Mouse (Mus musculus) midbrain, embryonic 15.5 days (tissue): ENCODE results near the gene Shank2. TPM values are rescaled to one million over a fixed set of nuclear protein-coding genes. Genes with fewer than 3 reads are reported as not detected.

ENCODE experiments used
- ATAC-seq: fragments of 200-750 bp; cut with Nextera tagmentation; replicated peaks from 2 replicates; pipeline ENCODE4 v1.8.0; 2017; ENCODE audit warnings: moderate TSS enrichment
- H3K27ac ChIP-seq: fragments of 300-500 bp; sonication (generic); 2 replicates; pipeline ENCODE4 v1.5.1; 2015; ENCODE audit warnings: mild to moderate bottlenecking, inconsistent platforms
- H3K27me3 ChIP-seq: fragments of 300-500 bp; sonication (generic); replicated peaks from 2 replicates; pipeline ENCODE4 v1.6.1; 2015; ENCODE audit warnings: inconsistent platforms
- H3K36me3 ChIP-seq: fragments of 300-500 bp; sonication (generic); replicated peaks from 2 replicates; pipeline ENCODE4 v1.6.1; 2015; ENCODE audit warnings: inconsistent platforms
- H3K4me1 ChIP-seq: fragments of 300-500 bp; sonication (generic); 2 replicates; pipeline ENCODE4 v1.6.1; 2015; ENCODE audit warnings: inconsistent platforms
- H3K4me2 ChIP-seq: fragments of 300-500 bp; sonication (generic); 2 replicates; pipeline ENCODE4 v1.6.1; 2015; ENCODE audit warnings: inconsistent platforms, mild to moderate bottlenecking, moderate library complexity
- H3K4me3 ChIP-seq: fragments of 300-500 bp; sonication (generic); 2 replicates; pipeline ENCODE4 v1.5.1; 2015; ENCODE audit warnings: mild to moderate bottlenecking, inconsistent platforms
- H3K9ac ChIP-seq: fragments of 300-500 bp; sonication (generic); 2 replicates; pipeline ENCODE4 v1.6.1; 2015; ENCODE audit warnings: mild to moderate bottlenecking, inconsistent platforms
- H3K9me3 ChIP-seq: fragments of 300-500 bp; sonication (generic); 2 replicates; pipeline ENCODE4 v1.6.1; 2016; ENCODE audit warnings: inconsistent platforms
- WGBS: fragments of 180-500 bp; shearing (Covaris S2); methylation state at CpG from one replicate; pipeline ENCODE4 v1.1.7; 2015; ENCODE audit warnings: mixed read lengths; 5-methylcytosine and 5-hydroxymethylcytosine counted together
- polyA plus RNA-seq: library from polyadenylated mRNA; unstranded; fragments of >200 nt; fragmentation: Nextera tagmentation; extraction: Ambion mirVana; gene quantifications from 2 replicates; pipeline ENCODE4 v1.2.1, GENCODE M21; 2015

Shank2 gene
- polyA plus RNA-seq, 1 experiment from 2014 or later: 10.5 TPM

DNA sequence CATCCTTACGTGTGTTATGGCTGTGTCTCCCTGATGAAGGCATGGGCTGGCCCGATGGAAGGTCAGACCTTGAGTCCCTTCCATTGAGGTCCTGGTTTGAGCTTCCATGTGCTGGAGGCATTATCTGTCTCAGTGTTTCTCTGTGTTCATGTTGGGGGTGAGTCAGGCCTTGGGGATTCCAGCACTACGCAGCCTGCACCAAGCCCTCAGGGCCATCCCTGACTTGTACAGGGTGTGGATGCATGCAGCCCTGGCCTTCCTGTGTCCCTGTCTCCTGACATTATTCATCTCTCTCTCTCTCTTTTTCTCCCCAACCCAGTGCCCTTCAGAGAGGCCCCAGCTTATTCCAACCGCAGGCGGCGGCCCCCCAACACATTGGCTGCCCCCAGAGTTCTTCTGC is 177.7 kb downstream of the Shank2 start:
- 95% methylated on average over 6 of the region's 6 CpGs for WGBS
- no peak for ATAC-seq
- H3K4me2 ChIP-seq: no peak overlapping the region
- H3K4me3 ChIP-seq: no peak overlapping the region
- no peaks in the 10 kb centered on the region for H3K9me3 ChIP-seq
- H3K36me3 ChIP-seq: no peaks in the 10 kb centered on the region
- H3K4me1 ChIP-seq: peaks cover 33% of the 10 kb centered on the region
- no peak overlapping the region for H3K9ac ChIP-seq
- no peak overlapping the region for H3K27ac ChIP-seq
- no peaks in the 10 kb centered on the region; the same call in 1 of the 2 replicates for H3K27me3 ChIP-seq

DNA sequence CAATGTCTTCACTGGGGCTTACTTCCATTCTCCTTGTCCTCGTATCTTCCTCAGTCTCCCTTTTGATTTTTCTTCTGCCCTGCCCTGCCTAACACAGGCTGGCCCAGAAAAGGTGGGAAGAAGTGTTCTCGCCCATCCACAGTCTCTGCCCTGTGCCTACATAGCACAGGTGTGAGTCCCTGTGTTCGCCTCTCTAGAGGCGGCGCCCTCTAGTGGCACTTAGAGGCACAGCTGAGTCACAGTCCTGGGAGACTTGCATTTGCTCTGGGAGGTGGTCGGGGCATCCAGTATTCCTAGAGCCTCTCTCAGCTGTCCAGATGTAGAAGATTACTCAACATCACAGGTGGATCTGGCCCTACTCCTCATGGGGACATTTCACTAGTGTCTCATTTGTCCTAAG is 179.2 kb downstream of the Shank2 start:
- H3K9ac ChIP-seq: no peak overlapping the region
- no peak overlapping the region for H3K4me2 ChIP-seq
- H3K27ac ChIP-seq: no peak overlapping the region
- 0 out of 2 replicates have a peak, but pooled peaks have one; percentile 39 for ATAC-seq
- no peaks in the 10 kb centered on the region; the same call in 1 of the 2 replicates for H3K27me3 ChIP-seq
- H3K36me3 ChIP-seq: no peaks in the 10 kb centered on the region
- no peak overlapping the region for H3K4me3 ChIP-seq
- H3K4me1 ChIP-seq: peaks cover 19% of the 10 kb centered on the region
- 19% methylated on average over 6 of the region's 6 CpGs for WGBS
- H3K9me3 ChIP-seq: no peaks in the 10 kb centered on the region

DNA sequence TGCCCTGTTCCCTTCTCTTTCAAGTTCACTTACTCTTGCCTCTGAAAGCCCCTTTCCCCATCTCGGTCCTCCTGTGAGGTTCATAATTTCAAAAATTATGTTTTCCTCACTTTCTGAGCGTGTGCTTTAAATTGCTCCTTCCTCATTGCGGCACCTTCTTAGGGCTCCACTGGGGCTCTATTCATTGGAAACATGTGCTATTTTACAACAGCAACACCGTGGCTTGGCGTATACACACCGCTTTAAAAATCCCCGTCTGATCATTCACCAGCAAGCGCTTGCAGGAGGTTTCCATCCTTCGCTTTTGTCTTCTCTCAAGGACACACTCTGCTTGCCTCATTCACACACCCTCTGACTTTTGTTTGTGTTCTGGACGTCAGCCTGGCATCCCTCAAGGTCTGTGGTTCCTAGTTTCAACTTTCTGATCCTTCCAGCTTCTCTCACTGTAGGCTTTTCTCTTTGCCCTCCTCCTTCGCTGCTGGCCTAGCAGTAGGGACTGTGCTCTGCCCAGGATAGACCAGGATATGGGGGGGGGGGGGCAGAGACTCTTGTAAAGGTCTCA is 186.2 kb downstream of the Shank2 start:
- Histone ChIP-seq H3K27ac (no peak overlapping the region), H3K9me3 (no peaks in the 10 kb centered on the region), H3K4me2 (no peak overlapping the region), H3K4me1 (no peaks in the 10 kb centered on the region), H3K27me3 (no peaks in the 10 kb centered on the region), H3K9ac (no peak overlapping the region), H3K4me3 (no peak overlapping the region), H3K36me3 (no peaks in the 10 kb centered on the region)
- ATAC-seq: no peak
- 64% methylated on average over 11 of the region's 11 CpGs for WGBS

DNA sequence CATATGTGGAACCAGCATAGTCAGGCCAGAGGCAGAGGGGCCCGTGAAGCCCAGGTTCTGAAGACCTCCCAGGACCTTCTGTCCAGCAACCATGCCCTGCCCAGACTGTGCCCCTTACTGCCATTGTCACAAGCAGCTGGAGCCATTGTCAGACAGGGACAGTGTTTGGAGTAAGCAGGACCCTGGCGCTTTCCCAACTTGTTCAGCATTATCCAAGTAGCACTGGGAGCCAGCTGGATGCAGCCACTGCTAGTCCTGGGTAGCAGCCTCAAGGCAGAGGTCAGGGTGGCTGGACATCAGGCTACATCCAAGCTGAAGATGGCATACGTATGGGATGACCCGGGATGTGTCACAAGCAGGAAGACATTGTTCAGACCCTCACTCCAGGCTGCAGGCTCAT is 187.7 kb downstream of the Shank2 start:
- no peaks in the 10 kb centered on the region for H3K27me3 ChIP-seq
- no peak overlapping the region for H3K4me3 ChIP-seq
- no peaks in the 10 kb centered on the region for H3K9me3 ChIP-seq
- no peaks in the 10 kb centered on the region for H3K4me1 ChIP-seq
- WGBS: 83% methylated on average over 4 of the region's 4 CpGs
- no peak overlapping the region for H3K9ac ChIP-seq
- no peak for ATAC-seq
- H3K4me2 ChIP-seq: no peak overlapping the region
- no peak overlapping the region for H3K27ac ChIP-seq
- no peaks in the 10 kb centered on the region for H3K36me3 ChIP-seq

DNA sequence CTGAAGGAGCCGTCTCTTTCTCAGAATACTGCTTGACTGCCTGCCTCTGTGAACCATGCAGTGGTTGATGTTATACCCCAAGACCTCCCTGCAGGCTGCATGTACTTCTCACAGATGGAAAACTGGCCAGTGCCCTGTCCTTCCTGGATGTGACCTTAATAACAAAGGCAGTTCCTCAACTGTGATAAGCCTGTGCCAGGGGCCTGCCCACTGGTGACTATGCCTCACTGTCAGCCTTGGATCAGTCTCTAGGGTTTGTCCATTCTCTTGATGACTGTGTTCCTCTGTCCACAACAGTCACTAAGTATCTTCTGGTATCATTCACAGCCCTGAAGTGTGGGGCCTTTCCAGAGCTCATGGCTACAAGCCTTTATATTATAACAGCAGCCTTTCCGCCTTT is 196.8 kb downstream of the Shank2 start:
- Histone ChIP-seq H3K4me3 (no peak overlapping the region), H3K9ac (no peak overlapping the region), H3K4me2 (no peak overlapping the region), H3K36me3 (no peaks in the 10 kb centered on the region), H3K4me1 (peaks cover 9% of the 10 kb centered on the region), H3K27me3 (no peaks in the 10 kb centered on the region), H3K9me3 (no peaks in the 10 kb centered on the region), H3K27ac (no peak overlapping the region)
- no peak for ATAC-seq
- 92% methylated on average over 2 of the region's 2 CpGs for WGBS

DNA sequence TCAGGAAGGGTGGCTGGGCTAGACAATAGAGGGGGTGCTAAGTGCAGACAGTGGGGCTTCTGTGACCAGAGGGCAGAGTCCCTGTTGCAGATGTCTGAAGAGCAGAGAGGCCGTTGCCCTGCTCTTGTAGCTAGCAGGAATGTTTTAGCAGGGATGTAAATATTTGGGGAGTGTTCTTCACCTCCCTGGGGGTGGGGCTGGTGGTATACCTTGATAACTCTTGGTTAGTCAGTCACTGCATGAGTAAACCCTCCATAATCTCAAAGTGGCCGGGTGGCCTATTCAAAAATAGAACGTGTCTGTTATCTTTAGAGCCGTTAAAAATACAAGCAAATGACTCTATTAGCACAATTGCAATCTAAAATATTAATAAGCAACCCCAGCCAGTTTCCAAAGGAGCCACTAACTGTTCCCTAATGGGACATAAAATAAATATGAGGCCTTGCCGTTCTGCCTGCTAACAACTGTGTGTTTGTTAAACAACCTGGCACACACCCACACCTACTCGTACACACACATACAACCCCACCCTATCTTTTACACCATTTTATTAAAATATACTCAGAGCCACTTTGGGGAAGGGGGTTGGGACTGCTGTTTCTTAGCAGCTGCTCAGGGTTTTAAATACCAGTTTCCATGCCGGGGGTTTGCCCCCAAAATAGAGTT is 200.4 kb downstream of the Shank2 start:
- Histone ChIP-seq H3K27ac (no peak overlapping the region), H3K9me3 (no peaks in the 10 kb centered on the region)
- 67% methylated on average over 7 of the region's 7 CpGs for WGBS

DNA sequence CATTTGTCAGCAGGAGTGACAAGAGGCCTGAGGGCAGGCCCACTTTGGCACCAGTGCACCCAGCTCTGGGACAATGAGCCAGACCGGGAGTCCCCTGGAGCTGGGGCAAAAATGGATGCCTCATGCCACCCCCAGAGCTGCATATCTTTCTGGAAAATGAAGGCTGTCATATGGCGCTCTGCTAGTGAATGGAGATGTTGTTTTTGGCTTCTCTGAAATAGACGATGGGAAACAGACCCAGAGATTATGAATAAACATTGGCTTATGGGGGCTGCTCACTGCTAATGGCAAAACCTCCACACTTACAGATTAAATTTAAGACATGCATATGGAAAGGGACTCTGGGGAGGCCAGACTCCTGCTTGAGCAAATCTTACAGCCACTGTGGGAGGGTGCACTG is 202.6 kb downstream of the Shank2 start:
- H3K9me3 ChIP-seq: no peaks in the 10 kb centered on the region
- H3K27me3 ChIP-seq: no peaks in the 10 kb centered on the region
- H3K9ac ChIP-seq: no peak overlapping the region
- peaks cover 25% of the 10 kb centered on the region for H3K4me1 ChIP-seq
- ATAC-seq: no peak
- H3K4me3 ChIP-seq: no peak overlapping the region
- H3K4me2 ChIP-seq: no peak overlapping the region
- 64% methylated on average over 3 of the region's 3 CpGs for WGBS
- H3K36me3 ChIP-seq: no peaks in the 10 kb centered on the region
- no peak overlapping the region for H3K27ac ChIP-seq

More for the DNA sequence above, 200.4 kb downstream of the Shank2 start:
- Histone ChIP-seq H3K36me3 (no peaks in the 10 kb centered on the region), H3K4me3 (no peak overlapping the region), H3K4me2 (no peak overlapping the region), H3K9ac (no peak overlapping the region), H3K27me3 (no peaks in the 10 kb centered on the region), H3K4me1 (peaks cover 15% of the 10 kb centered on the region)
- ATAC-seq: no peak

DNA sequence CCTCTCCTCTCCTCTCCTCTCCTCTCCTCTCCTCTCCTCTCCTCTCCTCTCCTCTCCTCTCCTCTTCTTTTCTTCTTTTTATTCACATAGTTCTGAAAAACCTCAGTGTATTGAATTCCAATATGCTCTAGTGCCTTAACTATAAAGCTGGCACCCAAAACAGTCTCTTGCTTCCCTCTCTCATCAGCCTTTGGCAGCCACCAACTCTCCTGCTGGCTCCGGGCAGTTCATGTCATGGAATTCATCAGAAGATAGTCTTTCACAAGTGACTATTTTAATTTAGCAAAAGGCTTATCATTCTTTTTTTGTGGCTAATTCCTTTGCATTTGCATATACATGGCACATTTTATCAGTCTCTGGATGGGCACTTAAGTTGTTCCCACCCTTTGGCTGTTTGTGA is 203.4 kb downstream of the Shank2 start:
- Histone ChIP-seq H3K9ac (no peak overlapping the region), H3K4me1 (peaks cover 25% of the 10 kb centered on the region), H3K9me3 (no peaks in the 10 kb centered on the region), H3K4me3 (no peak overlapping the region), H3K27me3 (no peaks in the 10 kb centered on the region), H3K36me3 (no peaks in the 10 kb centered on the region), H3K27ac (no peak overlapping the region), H3K4me2 (no peak overlapping the region)
- no peak for ATAC-seq
- WGBS: 78% methylated on average over 1 of the region's 1 CpGs

DNA sequence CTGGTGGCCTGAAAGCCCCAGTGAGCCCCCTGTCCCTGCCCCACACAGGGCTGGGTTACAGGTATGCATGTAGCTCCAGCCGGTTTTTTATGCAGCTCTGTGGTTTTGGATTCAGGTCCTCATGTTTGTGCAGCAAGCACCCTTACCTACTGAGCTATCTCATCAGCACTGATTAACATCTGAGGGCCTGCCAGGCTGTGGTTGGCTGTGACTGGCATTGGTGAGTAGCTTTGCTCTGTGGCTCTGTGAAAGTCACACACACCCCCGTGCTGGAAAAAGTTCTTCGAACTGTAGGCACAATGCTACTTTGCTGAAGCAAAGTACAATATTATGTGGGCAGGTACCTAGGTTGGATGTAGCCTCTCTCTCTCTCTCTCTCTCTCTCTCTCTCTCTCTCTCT is 204.1 kb downstream of the Shank2 start:
- no peak for ATAC-seq
- H3K27ac ChIP-seq: no peak overlapping the region
- no peaks in the 10 kb centered on the region for H3K36me3 ChIP-seq
- no peak overlapping the region for H3K9ac ChIP-seq
- H3K4me3 ChIP-seq: no peak overlapping the region
- H3K4me2 ChIP-seq: no peak overlapping the region
- no peaks in the 10 kb centered on the region for H3K27me3 ChIP-seq
- peaks cover 25% of the 10 kb centered on the region for H3K4me1 ChIP-seq
- no peaks in the 10 kb centered on the region for H3K9me3 ChIP-seq
- WGBS: 88% methylated on average over 3 of the region's 3 CpGs

DNA sequence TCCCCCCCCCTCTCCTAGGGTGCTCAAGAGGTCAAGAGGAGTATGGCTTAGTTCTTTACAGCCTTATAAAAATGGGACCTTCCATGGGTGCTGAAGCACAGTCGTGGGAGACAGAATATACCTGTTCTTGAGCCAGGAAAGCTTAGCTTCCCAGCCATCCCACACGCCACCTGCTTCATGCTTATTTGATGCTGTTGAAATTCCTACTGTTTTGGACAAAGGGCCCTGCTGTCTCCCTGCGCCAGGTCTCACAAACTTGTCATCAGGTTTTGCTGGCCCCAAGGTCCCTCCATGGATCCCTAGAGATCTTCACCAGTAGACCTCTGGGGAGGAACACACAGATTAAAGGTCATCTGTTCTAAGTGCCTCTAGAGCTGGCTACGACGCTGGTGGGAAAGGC is 204.5 kb downstream of the Shank2 start:
- no peaks in the 10 kb centered on the region for H3K27me3 ChIP-seq
- WGBS: 78% methylated on average over 5 of the region's 5 CpGs
- no peaks in the 10 kb centered on the region for H3K36me3 ChIP-seq
- H3K9ac ChIP-seq: no peak overlapping the region
- H3K4me3 ChIP-seq: no peak overlapping the region
- no peak for ATAC-seq
- no peak overlapping the region for H3K4me2 ChIP-seq
- no peaks in the 10 kb centered on the region for H3K9me3 ChIP-seq
- no peak overlapping the region for H3K27ac ChIP-seq
- peaks cover 25% of the 10 kb centered on the region for H3K4me1 ChIP-seq

DNA sequence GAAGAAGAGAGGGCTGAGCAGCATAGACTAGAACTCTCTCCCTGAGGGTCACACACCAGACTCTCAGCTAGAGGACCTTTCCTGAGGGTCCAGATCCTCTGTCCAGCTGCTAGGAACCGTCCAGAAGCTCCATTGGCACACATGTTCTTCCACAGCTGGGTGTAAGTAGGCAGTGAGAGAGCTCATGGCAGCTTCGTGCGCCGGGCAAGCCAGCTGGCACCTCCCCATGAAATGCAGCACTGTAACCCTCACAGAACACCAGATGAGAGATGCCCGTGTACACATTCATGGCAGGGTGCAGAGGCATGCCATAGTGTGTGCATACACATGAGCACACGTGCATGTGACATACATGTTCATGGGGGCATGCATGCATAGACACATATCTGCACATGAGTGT is 205.4 kb downstream of the Shank2 start:
- H3K36me3 ChIP-seq: no peaks in the 10 kb centered on the region
- peaks cover 23% of the 10 kb centered on the region for H3K4me1 ChIP-seq
- H3K4me3 ChIP-seq: no peak overlapping the region
- H3K9ac ChIP-seq: no peak overlapping the region
- no peak for ATAC-seq
- H3K27me3 ChIP-seq: no peaks in the 10 kb centered on the region
- H3K4me2 ChIP-seq: no peak overlapping the region
- H3K9me3 ChIP-seq: no peaks in the 10 kb centered on the region
- WGBS: 86% methylated on average over 6 of the region's 6 CpGs
- H3K27ac ChIP-seq: no peak overlapping the region

DNA sequence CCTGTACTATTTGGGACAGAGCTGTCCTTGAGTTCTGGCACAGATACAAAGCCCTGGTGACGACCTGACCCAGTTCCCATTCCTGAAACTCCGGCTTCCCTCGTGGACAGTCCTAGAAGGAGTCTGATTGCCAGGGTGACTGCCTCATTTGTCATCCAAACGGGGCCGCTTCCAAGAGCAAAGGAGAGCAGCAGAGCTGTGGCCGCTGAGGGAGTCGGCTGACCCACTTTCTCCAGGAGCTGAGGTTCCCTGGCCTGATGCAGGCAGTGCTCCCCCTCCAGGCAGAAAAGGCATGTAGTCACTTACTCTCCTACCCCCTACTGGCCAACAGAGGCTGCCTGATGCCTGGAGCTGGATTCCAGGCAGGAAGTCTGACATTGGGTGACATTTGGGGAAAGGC is 206.1 kb downstream of the Shank2 start:
- ATAC-seq: 0 out of 2 replicates have a peak, but pooled peaks have one; percentile 18
- Histone ChIP-seq H3K4me3 (no peak overlapping the region), H3K4me1 (peaks cover 16% of the 10 kb centered on the region), H3K36me3 (no peaks in the 10 kb centered on the region), H3K9me3 (no peaks in the 10 kb centered on the region), H3K4me2 (no peak overlapping the region), H3K27me3 (no peaks in the 10 kb centered on the region), H3K27ac (peak overlapping the region; percentile 15; the same call in 1 of the 2 replicates), H3K9ac (no peak overlapping the region)
- 22% methylated on average over 7 of the region's 7 CpGs for WGBS

DNA sequence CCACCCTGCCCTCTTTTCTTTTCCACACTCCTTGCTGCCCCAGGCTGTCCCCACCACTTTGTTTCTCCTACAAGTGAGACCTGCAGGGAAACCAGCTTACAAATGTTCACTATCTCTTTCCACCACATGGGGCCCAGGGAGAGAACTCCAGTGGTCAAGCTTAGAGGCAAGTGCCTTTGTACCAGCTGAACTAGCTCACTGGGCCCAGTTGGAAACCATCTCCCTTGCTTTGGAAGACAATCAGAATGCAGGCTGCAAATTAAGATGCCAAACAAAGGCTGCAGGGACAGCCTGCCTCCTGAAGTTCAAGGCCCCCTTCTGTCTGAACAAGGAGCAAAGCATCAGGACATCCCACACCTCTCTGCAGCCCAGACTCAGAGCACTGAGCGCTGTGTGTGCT is 206.9 kb downstream of the Shank2 start:
- no peaks in the 10 kb centered on the region for H3K36me3 ChIP-seq
- H3K4me1 ChIP-seq: peaks cover 16% of the 10 kb centered on the region
- H3K4me2 ChIP-seq: no peak overlapping the region
- no peak overlapping the region for H3K27ac ChIP-seq
- H3K27me3 ChIP-seq: no peaks in the 10 kb centered on the region
- ATAC-seq: no peak
- no peak overlapping the region for H3K9ac ChIP-seq
- no peaks in the 10 kb centered on the region for H3K9me3 ChIP-seq
- 43% methylated on average over 1 of the region's 1 CpGs for WGBS
- no peak overlapping the region for H3K4me3 ChIP-seq
